Mouse (Mus musculus) gastrocnemius, adult 2 months (tissue): ENCODE measurements around the gene Inppl1. TPM values are rescaled to one million over a fixed set of nuclear protein-coding genes. Genes with fewer than 3 reads are reported as not detected.
A peak's percentile ranks its signal among the peaks of the same experiment; 100 is the strongest.

ENCODE experiments used
- DNase-seq: peaks from one replicate; pipeline ENCODE4 v3.0.0; 2022
- H3K27ac ChIP-seq: fragments of 200-600 bp; 2 replicates; pipeline ENCODE4 v1.8.1; 2022; ENCODE audit warnings: mild to moderate bottlenecking
- H3K4me3 ChIP-seq: fragments of 200-600 bp; 2 replicates; pipeline ENCODE4 v1.8.1; 2022; ENCODE audit warnings: mild to moderate bottlenecking, moderate library complexity
- CTCF ChIP-seq: fragments of 200-600 bp; IDR thresholded peaks from 2 replicates; pipeline ENCODE4 v1.8.1; 2022; ENCODE audit warnings: antibody characterized with exemption, mild to moderate bottlenecking, moderate library complexity
- intact Hi-C: fragments of 180-260 bp; cut with DNase I; formaldehyde crosslinking; loops from one replicate; pipeline ENCODE4 v1.15.1; 2025
- microRNA-seq: library from miRNA; unstranded; fragments of <30 nt; microRNA quantifications from one replicate; pipeline ENCODE4 v1.2.0, GENCODE M21; 2021
- total RNA-seq, 2 experiments: library from RNA; stranded (reverse); gene quantifications; 2 replicates each; pipeline ENCODE4 v1.2.3; 2021

The Inppl1 gene
- total RNA-seq, 2 experiments from 2014 or later, result 89.0 to 96.5 TPM

GRCm38 (mm10) chr7:101821571-101822501 lies 16.2 kb downstream of the Inppl1 start:
- TF ChIP-seq CTCF, result 0 out of 2 replicates have a peak, but pooled peaks have one; percentile 4
- DNase-seq, result peak; percentile 83
- intact Hi-C loops, result no loop called here
- peak overlapping the region; percentile 68 for H3K4me3 ChIP-seq
- peak overlapping the region; percentile 71 for H3K27ac ChIP-seq

DNA sequence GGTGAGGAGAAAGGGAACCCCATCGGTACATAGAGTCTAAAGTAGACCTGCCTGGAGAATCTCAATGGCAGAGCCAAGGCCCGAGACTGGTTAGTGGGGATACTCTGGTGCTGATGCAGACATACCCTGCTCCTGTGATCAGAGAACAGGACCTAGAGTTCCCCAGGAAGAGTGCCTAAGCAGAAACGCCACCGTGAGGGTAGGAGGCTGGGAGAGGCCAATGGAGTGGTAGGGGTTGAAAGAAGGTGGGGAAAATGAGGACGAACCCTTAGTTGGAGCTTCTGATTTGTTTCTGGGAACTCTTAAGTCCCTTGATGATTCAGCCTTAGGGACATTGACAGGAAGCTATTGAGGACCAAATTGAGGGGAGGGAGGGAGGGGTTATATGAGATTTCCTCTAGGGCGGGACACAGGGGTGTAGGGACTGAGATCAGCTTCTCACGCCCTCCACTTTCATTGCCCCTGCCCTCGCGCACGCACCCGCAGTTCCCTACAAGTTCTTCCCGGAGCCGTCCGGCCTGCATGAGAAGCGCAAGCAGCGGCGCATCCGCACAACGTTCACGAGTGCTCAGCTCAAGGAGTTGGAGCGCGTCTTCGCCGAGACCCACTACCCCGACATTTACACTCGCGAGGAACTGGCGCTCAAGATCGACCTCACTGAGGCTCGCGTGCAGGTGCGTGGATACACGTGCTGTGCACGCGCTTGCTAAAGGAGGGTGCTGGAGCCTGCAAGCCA lies 17.6 kb downstream of the Inppl1 start:
- TF ChIP-seq CTCF, result no peak
- no peak for DNase-seq
- intact Hi-C loops, result no loop called here
- Histone ChIP-seq H3K4me3 (peak overlapping the region; percentile 68), H3K27ac (no peak overlapping the region)

DNA sequence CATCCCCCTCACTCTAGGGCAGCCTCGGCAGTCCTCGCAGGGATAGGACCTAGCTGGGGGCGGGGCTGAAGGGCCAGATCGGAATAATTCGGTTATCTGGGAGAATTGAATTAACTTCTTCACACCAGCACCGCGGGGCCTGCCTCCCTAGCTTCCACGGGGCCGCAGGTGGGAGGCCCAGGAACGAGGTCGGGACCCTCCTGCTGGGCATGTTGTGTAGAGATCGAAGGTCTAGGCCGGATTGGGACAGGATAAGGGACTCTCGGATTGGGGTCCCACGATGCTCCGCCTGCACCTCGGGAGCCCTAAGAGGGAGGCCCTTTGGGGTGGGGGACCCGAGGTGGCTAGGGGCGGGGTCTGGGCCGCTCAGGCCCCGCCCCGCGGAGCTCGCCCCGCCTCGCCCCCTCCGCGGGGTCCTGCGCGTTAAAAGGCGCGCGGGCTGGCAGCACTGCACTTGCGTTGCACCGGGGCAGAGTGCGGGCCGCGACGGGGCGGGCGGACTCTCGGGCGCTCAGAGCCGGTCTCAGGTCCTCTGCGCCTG lies 20.1 kb downstream of the Inppl1 start, which contains the start of gene Phox2a:
Gene Phox2a, plus strand, starts transcription at position 453 of the 541 bp plus-strand sequence.
- Histone ChIP-seq H3K4me3 (peak within 1 kb of the TSS; percentile 49), H3K27ac (no peak within 1 kb of the TSS)
- intact Hi-C loops, result loop anchor here (5.0 kb wide), 1 partner anchor 51 kb away; no protein-coding TSS in a partner anchor
- no peak for DNase-seq
- no peak for TF ChIP-seq CTCF

DNA sequence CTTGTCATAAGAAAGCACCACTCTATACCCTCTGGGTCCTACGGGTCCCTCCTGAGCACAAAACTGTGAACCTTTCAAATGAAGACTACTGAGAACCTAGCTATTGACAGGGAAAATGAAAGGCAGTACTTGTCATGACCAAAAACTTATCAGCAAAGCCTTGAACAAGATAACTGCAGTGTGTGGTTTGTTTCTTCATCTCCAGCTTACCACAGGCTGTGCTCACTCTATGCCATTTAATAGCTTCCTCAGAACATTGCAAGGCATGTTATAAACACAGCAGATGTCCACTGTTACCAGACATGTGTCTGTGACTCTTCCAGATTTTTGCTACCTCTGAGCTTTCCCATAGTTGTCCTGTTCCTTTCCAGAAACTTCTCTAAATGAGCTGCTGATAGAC lies 61.0 kb downstream of the Inppl1 start:
- H3K4me3 ChIP-seq, result no peak overlapping the region
- no peak overlapping the region for H3K27ac ChIP-seq
- no peak for DNase-seq
- TF ChIP-seq CTCF, result no peak
- intact Hi-C loops, result no loop called here

GRCm38 (mm10) chr7:101772687-101773086 lies 65.3 kb downstream of the Inppl1 start:
- H3K27ac ChIP-seq, result no peak overlapping the region
- no peak for TF ChIP-seq CTCF
- no peak overlapping the region for H3K4me3 ChIP-seq
- no peak for DNase-seq
- intact Hi-C loops, result no loop called here

Small RNA genes within 50 kb of the gene (microRNA-seq; reads per million reads assigned to microRNA genes)
- not detected for gene Gm22655

Other genes with a start within 250 kb of the Inppl1 start
- 10 to 100 TPM; 50.0 to 71.3 TPM for gene Clpb, start 174.6 kb downstream of the Inppl1 start, total RNA-seq
- gene Phox2a, start 19.9 kb downstream of the Inppl1 start, total RNA-seq, result not detected
- 1 to 10 TPM in 1 of 2 experiments, under 1 TPM in 1; 0.77 to 4.3 TPM for gene Folr2, start 19.0 kb upstream of the Inppl1 start, total RNA-seq
- gene Anapc15, start 25.5 kb upstream of the Inppl1 start, total RNA-seq, result 10 to 100 TPM; 17.3 to 26.6 TPM
- 1 to 10 TPM; 2.4 to 2.8 TPM for gene Folr1, start 32.6 kb upstream of the Inppl1 start, total RNA-seq
- 100 to 1,000 TPM in 1 of 2 experiments, 10 to 100 TPM in 1; 93.2 to 107 TPM for gene Lamtor1, start 67.7 kb upstream of the Inppl1 start, total RNA-seq
- gene Tomt, start 68.1 kb upstream of the Inppl1 start, total RNA-seq, result not detected
- gene Lrrc51, start 95.7 kb upstream of the Inppl1 start, total RNA-seq, result 1 to 10 TPM; 4.1 to 4.2 TPM
- gene Numa1, start 95.9 kb upstream of the Inppl1 start, total RNA-seq, result 10 to 100 TPM; 47.1 to 53.6 TPM
- gene Il18bp, start 180.5 kb upstream of the Inppl1 start, total RNA-seq, result 1 to 10 TPM; 1.9 to 2.3 TPM
- 10 to 100 TPM; 23.3 to 25.7 TPM for gene Rnf121, start 227.2 kb upstream of the Inppl1 start, total RNA-seq
- 1 to 10 TPM; 4.4 to 6.5 TPM for gene Xndc1, start 227.3 kb upstream of the Inppl1 start, total RNA-seq
- gene Xntrpc, start 227.5 kb upstream of the Inppl1 start, total RNA-seq, result 1 to 10 TPM in 1 of 2 experiments, under 1 TPM in 1; 0.50 to 1.2 TPM
- 1 to 10 TPM in 1 of 2 experiments, under 1 TPM in 1; 0.10 to 1.3 TPM for gene Trpc2, start 244.9 kb upstream of the Inppl1 start, total RNA-seq